Mouse (Mus musculus): ENCODE data around the gene Htr7.
A peak's percentile ranks its signal among the peaks of the same experiment; 100 is the strongest.

Htr7 gene

DNA sequence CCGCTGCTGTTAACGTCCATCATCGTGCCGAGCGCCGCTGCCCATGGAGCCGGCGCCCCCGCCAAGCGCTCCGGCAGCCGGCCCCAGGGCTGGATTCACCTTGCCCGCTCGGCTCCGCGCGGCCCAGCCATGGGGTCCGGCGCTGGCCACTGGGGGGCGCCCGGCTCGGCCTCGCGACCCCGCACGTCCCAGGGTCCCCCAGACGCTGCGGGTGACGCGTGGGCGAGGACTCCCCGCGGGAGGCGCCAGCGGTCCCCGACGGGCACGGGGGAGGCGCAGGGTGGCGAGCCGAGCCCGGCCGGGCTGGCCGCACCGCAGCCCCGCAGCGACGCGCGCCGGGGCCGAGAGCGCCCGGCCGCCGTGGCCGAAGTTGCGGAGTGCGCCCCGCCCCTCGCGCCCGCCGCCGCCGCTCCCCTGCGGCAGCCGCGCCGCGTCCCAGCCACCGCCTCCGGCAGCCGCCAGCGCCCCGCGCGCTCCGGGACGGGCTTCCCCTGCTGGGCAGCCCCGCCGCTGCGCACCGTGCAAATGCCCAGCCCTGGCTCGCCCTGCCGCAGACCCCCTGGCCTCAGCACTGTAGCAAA is at the start of gene Htr7:
TSS of gene Htr7 (minus strand) at position 277 of the 581 bp plus-strand sequence.
- DNase-seq (ENCODE audit: low spot score in 2 of 2): peak; percentile 25 to 57

DNA sequence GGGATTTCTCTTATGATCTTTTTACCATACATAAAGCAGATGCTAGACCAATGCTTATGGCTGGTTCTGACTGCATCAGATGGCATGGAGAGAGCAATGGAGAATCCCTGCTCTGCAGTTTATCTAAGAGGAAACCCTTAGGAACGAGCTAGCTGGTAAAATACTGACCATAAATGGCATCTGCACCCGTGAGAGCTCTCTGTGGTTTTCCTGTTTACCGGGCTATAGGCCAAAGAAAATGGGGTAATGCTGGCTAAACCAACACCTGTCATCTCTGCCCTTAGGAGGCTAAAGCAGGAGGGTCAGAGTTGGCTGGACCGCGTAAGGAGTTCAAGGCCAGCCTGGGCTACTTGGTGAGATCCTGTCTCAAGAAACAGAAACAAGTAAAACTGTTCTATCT is 46.6 kb upstream of the Htr7 start:
- no peak for DNase-seq (ENCODE audit: low spot score in 2 of 2)

DNA sequence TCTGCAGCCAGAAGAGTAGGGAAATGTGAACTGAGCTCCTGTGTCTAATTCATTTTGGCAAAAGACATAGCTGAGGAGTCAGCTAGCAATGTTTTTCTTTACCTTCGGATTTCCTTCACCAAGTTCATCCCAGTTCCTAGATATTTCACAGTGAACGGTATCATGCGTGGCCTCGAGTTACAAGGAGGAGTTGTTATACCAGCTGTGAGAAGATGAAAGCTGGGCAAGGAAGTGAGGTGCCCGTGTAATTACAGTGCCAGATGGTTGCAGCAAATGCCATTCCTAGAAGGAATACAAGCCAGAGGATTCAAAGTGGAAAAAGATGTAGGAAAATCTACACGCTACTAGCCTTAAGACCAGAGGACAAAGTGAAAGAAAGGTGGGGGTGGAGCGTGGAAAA is 41.6 kb upstream of the Htr7 start:
- DNase-seq (ENCODE audit: low spot score in 2 of 2): no peak

DNA sequence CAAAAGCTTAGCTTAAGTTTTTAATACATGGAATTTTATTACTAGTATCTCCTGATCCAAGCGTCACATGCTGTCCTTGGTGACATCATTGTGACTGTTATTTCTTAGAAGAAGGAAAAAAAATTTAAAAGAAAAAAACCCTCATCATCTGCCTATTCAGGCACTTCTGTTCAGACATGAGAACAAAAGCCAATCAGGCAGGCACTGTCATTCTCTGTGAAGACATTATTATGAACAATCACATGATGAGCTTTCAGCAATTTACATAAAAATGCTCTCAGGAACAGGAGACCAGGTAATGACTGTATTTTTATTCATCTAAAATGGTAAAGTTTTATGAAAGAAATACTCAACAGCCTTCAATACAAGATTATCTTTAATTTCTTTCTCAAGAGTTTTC is 41.0 kb upstream of the Htr7 start:
- no peak for DNase-seq (ENCODE audit: low spot score in 2 of 2)

DNA sequence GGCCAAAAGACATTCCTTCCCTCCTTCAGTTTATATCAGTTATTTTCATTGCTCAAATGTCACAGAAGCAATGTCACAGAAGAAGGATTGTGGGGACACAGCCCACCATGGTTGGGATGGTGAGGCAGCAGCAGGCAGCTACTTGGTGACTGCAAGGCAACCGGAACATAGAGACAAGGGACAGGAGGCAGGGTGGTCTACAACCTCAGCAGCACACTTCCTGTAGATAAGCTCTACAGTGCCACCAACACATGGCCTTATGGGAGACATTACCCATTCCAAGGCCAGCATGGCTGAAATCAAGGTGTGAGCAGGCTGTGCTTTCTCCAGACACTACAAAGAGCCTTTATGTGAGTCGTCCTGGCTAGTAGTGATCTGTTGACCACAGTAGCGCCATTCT is 39.9 kb upstream of the Htr7 start:
- DNase-seq (ENCODE audit: low spot score in 2 of 2): no peak

DNA sequence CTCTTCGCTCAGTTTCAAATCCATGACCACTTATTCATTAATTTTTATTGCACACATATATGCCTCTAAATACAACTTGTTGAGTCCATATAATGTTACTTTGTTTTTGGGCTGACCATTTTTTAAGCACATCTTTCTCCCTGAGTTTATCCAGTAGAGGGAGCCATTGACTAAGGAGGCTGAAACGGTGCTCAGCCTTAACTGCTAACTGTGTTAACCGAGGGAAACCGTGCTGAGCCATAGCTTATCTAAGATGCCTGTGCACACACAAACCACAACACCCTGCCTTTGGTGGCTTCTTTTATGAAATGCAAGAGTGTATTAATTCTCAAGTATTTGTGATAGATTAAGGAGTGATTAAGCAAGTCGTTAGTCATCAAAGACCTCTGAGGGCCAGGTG is 33.5 kb upstream of the Htr7 start:
- no peak for DNase-seq (ENCODE audit: low spot score in 2 of 2)

DNA sequence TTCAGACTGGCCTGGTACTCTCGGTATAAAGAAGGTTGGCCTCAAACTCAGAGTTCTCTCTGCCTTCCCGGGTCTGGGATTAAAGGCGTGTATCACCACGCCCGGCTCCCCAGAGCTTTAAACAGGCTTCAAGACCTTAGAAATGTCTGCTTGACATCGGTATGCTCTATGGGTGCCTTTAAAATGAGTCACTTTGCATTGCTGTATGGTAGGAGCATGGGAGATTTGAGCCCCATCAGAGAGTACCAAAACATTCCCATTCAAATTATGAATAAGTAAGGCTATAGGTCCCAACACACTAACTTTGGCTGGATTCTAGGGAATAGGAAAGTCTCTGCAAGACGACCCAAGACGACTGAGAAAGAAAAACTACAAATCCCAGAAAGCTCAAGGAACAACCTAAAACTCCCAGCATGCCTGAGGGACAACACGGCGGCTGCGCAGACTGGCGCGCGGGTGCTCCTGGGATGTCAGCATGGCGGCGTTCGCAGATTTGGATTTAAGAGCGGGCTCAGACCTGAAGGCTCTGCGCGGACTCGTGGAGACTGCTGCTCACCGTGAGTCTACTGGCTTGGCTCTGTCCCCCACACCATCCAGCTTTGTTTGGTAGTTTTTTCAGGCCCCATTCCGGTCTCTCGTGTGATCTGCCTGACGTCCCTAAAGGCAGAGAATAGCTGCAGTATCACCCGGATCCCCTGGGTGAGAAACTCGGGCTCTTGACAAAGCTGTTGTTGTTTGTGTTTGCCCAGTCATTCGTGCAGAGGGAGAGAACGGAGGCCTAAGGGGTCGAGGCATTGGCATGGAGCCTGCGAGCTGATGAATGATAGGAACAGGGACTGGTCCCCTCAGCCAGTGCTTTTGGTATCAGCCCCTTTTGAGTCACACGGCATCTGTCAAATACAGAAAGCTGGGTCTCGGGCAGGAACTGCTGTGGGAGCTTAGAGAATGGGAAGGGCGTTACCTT is 26.2 kb upstream of the Htr7 start, which contains the start of gene Rpp30:
TSS of gene Rpp30 (plus strand) at position 455 of the 964 bp plus-strand sequence.
- DNase-seq (ENCODE audit: low spot score in 2 of 2): peak; percentile 48 to 81

DNA sequence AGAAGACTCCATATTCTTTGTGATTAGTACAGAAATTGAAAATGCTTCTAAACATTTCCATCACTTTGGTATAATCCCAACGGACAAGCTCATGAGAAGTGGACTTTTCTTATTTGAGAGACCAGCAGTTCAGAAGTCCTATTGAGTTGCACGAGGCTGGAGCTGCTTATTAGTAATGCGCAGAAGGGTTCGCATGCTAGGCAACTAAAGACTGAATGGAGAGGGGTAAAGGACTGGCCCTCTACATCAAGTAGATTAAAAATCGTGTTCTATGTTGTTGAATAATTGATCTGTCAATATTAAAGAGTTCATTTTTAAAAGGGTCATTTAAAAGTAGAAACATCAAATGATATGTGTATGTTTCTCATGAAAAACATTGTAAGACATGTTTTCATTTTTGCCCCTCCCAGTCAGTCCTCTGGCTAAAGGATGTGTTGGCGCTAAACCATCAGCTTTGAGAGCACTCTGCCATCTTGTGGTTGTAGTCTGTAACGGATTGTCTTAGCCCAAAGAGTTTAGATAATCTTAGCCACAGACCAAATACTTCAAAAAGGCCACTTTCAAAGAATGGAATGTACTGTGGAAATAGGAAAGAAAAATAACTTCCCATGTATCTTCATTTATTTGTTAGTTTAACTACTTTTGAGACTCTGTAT is 25.4 kb upstream of the Htr7 start:
- peak in 1 of 2 experiments; percentile 30 for DNase-seq (ENCODE audit: low spot score in 2 of 2)

DNA sequence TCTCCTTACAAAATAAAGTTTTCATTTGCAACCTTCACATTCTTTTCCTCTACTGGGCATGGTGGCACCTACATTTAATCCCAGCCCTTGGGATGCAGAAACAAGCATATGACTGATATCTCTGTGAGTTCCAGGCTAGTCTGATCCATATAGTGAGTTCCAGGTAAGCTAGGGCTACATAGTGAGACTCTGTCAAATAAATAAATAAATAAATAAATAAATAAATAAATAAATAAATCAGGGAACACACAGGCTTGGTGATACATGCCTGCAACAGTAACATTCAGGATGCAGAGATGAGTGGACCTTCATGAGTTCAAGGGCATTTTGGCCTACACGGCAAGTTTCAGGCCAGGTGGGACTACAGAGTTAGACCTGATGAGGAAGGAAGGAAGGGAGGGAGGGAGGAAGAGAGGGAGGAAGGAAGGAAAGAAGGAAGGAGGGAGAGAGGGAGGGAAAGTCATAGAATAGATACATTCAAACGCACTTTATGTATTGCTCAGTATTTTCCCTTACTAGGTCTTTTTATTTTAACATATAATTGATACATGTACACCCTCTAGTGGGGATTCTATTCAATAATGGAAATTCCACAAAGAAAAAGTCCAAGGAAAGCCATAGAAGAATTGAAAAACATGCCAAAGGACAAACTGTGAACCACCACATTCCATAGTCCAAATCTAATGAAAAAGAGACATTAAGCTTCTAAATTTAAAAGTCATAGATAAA is 5.7 kb upstream of the Htr7 start:
- no peak for DNase-seq (ENCODE audit: low spot score in 2 of 2)

DNA sequence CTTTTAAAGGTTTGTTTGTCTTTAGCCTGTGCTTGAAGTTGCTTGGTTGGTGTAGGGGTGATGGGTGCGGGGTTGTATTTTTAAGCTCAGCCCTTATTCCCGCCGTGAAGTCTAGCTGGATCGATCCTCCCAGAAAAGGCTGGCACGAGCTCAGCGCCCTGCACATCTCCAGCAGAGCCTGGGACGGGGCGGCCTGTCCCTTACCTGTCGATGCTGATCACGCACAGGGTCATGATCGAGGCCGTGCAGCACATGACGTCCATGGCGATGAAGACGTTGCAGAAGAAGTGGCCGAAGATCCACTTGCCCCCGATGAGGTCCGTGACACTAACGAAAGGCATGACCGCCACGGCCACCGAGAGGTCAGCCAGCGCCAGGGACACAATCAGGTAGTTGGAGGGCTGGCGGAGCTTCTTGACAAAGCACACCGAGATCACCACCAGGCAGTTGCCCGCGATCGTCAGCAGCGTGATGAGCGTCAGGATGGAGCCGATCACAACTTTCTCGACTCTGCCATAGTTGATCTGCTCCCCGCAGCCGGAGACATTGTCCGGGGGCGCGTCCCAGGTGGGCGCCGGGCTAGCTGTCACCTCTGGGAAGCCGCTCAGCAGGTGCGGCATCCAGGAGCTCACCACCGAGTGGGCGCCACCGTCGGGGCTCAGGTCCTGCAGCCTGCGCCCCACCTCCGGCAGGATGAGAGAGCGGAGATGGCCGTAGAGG is 645 bp downstream of the Htr7 start:
- peak in 1 of 2 experiments; percentile 22 for DNase-seq (ENCODE audit: low spot score in 2 of 2)

DNA sequence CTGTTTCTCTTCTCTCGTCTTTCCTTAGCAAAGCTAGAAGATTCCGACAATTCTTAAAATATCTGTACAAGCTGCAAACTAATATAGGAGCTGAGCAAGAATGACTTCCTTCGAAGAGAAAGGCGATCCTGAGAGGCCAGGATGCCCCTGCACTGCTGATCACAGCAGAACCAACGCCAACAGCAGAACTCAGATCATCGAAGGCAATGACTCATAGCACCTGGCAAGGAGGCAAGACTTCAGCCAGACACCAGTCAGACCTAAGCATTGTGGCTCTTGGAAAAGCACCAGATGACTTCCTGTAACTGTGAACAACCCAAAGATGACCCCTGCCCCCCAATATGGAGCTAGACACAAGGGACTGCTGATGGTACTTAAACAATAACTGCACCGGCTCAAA is 11.3 kb downstream of the Htr7 start:
- DNase-seq (ENCODE audit: low spot score in 2 of 2): no peak

DNA sequence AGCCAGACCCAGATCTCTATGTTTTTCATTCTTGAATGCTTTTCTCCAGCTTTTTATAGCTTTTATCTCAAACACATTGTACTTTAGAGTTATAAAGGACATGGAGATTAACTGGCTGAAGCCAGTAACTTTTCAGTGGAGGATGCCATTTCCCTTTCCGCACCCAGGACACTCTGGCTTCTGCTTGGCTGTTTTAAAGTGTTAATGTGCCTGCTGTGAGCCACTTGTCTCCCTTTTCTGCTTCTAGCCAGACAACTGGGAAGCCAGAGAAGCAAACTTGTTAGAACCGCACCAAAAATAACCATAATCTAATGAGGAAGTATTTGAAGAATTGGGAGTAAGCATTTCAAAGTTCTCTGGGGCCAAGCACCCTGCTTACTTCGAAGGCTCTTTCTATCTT is 42.5 kb downstream of the Htr7 start:
- DNase-seq (ENCODE audit: low spot score in 2 of 2): no peak

DNA sequence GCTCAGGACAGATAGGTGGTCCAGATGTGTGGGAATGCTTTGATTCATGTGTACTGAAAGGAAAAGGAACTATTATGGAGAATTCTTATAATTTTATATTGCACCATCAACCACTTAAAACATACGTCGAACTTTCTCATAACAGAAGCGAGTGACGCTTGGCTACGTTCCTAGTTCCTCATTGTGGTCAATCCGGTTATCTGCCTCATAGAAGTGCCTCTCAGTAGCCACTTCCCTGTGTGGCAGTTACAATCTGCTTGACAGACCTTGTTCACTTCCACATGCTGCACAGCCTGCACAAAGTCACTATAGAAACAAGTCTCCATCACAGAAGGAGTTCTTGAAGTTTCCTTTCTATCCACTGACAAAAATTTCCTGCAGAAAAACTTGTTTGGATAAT is 51.0 kb downstream of the Htr7 start:
- no peak for DNase-seq (ENCODE audit: low spot score in 2 of 2)

DNA sequence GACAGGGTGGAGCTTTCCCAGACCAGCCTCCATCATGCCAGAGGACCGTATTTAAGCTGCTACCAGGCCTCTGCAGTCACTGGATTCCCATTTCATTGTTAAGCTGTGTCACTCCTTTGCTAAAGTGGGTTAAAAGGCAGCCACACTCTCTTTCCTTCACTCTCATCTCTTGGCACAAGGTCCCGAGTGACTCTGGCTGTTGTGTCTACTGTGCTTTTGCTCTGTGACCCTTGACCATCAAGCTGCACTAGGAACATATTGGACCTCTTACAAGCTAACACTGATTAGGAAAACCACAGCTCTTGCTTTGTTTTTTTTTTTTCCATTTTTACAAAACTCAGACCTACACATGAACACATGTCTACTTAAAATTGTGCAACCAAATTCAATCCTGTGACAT is 52.3 kb downstream of the Htr7 start:
- no peak for DNase-seq (ENCODE audit: low spot score in 2 of 2)

DNA sequence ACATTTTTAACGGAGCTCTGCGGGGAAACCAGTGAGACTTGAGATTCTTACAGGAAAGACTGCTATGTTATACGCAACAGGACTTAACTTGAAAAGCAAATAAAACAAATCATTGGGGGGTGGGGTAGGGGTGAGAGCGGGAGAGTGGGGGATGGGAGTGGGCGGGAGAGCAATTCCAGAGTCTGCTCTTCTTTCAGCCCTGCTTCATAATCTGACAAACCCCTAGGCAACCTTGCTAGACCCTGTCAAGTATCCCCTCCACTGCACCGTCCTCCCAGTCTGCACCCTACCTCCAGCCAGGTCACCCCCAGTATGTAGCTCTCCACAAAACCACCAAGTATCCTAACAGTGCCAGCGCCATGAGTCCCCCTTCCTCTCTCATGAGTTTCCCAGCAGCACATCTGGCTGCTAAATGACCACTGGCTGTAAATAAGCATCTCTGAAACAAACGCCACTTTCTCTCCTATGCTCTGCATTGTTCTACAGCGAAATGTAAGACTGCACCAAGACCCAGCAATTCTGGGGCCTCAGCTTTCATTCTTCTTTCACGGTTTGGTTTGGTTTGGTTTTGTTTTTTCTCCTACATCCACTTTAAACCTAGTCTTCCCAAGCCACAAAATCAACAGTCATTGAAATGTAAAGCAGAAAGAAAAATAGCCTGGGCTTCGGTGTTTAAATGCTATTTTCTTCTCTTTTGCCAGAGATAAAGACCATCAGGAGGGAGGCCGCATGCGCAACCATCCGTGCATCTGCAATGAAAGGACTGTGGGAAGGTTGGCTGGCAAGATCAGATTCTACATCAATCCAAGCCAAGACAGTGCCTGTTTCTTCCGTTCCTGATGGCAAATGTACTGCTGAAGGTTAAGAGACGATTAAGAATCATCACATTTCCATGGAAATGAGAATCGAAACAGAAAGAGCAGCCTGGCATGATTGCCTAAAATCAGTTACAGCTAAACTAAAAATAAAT is 54.5 kb downstream of the Htr7 start:
- no peak for DNase-seq (ENCODE audit: low spot score in 2 of 2)

DNA sequence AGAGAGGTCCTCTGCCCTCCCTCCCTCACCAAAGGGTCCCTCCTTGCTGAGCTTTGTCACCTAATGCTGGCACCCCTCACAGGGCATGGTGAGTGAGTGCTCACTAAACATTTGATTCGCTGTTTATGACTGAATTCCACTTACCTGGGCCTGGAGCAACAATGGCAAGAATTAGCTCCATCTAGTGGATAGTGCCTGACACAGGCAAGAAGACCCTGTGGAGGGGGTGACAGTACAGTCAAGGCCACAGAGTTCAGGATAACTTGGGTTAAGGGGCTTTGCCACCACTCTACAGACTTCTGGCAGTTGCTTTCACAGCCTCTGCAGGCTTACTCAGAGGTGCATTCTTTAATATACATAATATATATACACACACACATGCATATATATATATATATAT is 55.8 kb downstream of the Htr7 start:
- DNase-seq (ENCODE audit: low spot score in 2 of 2): no peak

DNA sequence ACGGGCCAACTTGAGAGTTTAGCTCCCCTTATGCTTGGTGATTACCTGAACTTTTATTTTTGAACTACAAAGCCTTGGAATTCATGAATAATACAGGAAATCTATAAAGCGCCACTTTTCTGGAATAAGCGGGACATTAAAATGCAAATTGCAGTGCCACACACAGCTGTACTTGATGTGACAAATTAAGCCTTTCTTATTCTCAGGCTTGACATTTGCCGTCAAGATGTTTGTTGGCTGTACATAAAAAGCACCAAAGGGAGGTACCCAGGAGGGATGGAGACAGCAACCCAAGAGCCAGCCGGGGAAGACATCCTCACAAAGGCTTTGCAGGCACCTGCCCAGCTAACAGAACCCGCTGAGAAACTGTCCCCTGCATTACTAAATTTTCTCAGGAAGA is 56.4 kb downstream of the Htr7 start:
- no peak for DNase-seq (ENCODE audit: low spot score in 2 of 2)

DNA sequence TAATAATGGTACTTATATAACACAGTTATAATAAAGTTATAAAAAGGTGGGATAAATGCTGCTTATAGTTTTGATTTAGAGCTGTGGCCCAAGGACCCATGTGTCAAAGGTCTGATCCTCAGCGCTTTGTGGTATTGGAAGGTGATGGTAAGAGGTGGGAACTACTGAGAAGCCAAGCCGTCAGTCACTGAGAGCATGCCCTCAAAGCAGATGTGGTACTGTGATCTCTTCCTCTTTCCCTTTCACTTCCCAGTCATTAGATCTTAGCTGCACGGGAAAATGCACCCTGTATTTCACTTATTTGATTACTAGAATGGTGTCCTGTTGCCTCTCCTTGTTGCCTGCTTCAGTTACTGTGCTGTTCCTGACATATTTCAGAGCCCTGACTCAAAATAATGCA is 59.9 kb downstream of the Htr7 start:
- no peak for DNase-seq (ENCODE audit: low spot score in 2 of 2)

DNA sequence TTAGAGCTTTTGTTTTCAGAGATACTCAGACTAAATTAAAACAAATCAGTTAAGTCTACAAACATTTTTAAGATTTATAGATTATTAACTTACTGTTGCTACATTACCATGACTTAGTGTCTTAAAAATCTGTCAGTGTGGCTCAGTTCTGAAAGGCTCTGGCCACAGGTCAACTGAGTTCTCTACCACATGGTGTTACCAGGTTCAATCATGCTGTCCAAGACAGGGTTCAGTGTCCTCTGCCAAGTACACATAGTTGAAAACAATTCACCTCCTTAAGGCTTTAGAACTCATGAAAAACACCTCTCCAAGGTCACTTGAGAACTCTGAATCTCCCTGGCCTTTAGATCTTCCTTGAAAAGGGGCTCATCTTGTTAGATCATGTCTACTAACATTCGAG is 69.8 kb downstream of the Htr7 start:
- DNase-seq (ENCODE audit: low spot score in 2 of 2): no peak

DNA sequence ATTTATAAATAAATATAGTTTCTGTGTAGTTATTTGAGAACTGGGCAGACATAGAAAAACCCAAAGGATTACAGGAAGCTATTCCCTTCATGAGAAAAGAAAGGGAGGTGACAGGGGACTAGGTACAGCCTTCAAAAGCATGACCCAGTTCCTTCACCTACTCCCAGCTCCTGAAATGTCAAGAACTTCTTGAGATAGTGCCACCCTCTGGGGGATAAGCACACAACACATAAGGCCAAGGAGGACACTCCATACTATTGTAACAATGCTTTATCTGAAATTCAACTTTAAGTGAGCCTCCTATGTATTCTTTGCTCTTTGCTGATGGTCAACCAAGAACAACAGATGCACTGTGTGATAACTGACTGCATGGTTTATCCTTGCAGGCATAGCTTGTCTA is 82.6 kb downstream of the Htr7 start:
- no peak for DNase-seq (ENCODE audit: low spot score in 2 of 2)

Measured in cerebellum, postnatal 4 days (tissue).